Mouse (Mus musculus): ENCODE measurements around the gene Map1s.

- TF ChIP-seq POLR2A (IDR thresholded peaks at IDR 0.05; ENCODE audit: low read depth, low read length), result no peak
- no peak for TF ChIP-seq CTCF (conservative IDR thresholded peaks at IDR 0.05; ENCODE audit: insufficient read depth, insufficient read length, low read depth, low read length)
Measured at GRCm38 (mm10) chr8:70903112-70903511, 2.6 kb upstream of the Map1s start.

All from kidney, adult 2 months (tissue).